Mouse (Mus musculus) stomach, postnatal 0 days (tissue): ENCODE data around the gene Ndufs7. TPM values are rescaled to one million over a fixed set of nuclear protein-coding genes. Genes with fewer than 3 reads are reported as not detected.

Experiments used
- ATAC-seq: fragments of 200-750 bp; cut with Nextera tagmentation; 2 replicates; pipeline ENCODE4 v1.8.0; 2017; ENCODE audit not compliant: low FRiP score, low TSS enrichment
- DNase-seq: peaks from one replicate; pipeline ENCODE4 v3.0.0-alpha.2; 2016; ENCODE audit warnings: low spot score
- H3K27ac ChIP-seq: fragments of 300-500 bp; sonication (generic); replicated peaks from 2 replicates; pipeline ENCODE4 v1.5.1; 2014; ENCODE audit warnings: mild to moderate bottlenecking, control low read depth
- H3K27me3 ChIP-seq: fragments of 300-500 bp; sonication (generic); 2 replicates; pipeline ENCODE4 v1.6.1; 2014; ENCODE audit warnings: low read length; ENCODE audit not compliant: control insufficient read depth, insufficient read depth
- H3K36me3 ChIP-seq: fragments of 300-500 bp; sonication (generic); 2 replicates; pipeline ENCODE4 v1.6.1; 2014; ENCODE audit warnings: low read length, mixed read lengths; ENCODE audit not compliant: control insufficient read depth, insufficient read depth
- H3K4me1 ChIP-seq: fragments of 300-500 bp; sonication (generic); replicated peaks from 2 replicates; pipeline ENCODE4 v1.6.1; 2014; ENCODE audit warnings: antibody characterized with exemption; ENCODE audit not compliant: control insufficient read depth, insufficient read depth
- H3K4me2 ChIP-seq: fragments of 300-500 bp; sonication (generic); replicated peaks from 2 replicates; pipeline ENCODE4 v1.6.1; 2014; ENCODE audit warnings: low read depth, mild to moderate bottlenecking, control low read depth, moderate library complexity
- H3K4me3 ChIP-seq: fragments of 300-500 bp; sonication (generic); 2 replicates; pipeline ENCODE4 v1.5.1; 2014; ENCODE audit warnings: low read depth, low read length, control low read depth
- H3K9ac ChIP-seq: fragments of 300-500 bp; sonication (generic); 2 replicates; pipeline ENCODE4 v1.6.1; 2014; ENCODE audit warnings: mild to moderate bottlenecking, low read length, control low read depth, mixed read lengths
- H3K9me3 ChIP-seq: fragments of 300-500 bp; sonication (generic); 2 replicates; pipeline ENCODE4 v1.6.1; 2016; ENCODE audit warnings: low read length; ENCODE audit not compliant: control insufficient read depth
- CTCF ChIP-seq: IDR thresholded peaks from 2 replicates; pipeline ENCODE4 v1.5.1; 2016; ENCODE audit warnings: antibody characterized with exemption, low read depth, mild to moderate bottlenecking, moderate library complexity
- EP300 ChIP-seq: optimal IDR thresholded peaks from 2 replicates; pipeline ENCODE3; 2016; ENCODE audit warnings: antibody characterized with exemption
- WGBS: fragments of 180-500 bp; shearing (Covaris S2); extraction: QIAGEN DNeasy Blood & Tissue Kit; methylation state at CpG from one replicate; pipeline ENCODE4 v1.1.7; 2014; 5-methylcytosine and 5-hydroxymethylcytosine counted together
- polyA plus RNA-seq: library from polyadenylated mRNA; unstranded; fragments of >200 nt; fragmentation: Nextera tagmentation; extraction: Ambion mirVana; gene quantifications from 2 replicates; pipeline ENCODE4 v1.2.1, GENCODE M21; 2015

The Ndufs7 gene
- polyA plus RNA-seq, 1 experiment from 2014 or later, result 403 TPM

DNA sequence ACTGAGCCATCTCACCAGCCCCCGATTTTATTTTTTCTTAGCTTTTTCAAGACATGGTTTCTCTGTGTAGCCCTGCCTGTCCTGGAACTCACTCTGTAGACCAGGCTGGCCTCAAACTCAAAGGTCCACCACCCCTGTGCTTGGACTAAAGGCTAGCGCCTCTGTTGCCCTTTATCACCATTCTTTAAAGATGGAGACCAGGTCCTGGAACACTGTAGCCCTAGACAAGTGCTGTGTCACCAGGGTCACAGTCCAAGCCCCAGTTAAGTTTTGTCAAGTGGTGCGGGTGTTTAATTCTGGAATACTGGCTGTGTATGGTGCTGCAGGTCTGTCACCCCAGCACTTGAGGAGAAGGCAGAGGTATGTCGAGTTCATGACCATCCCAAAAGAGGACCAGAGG lies 11.9 kb upstream of the Ndufs7 start:
- Histone ChIP-seq H3K9me3 (no peaks in the 10 kb centered on the region), H3K27me3 (no peaks in the 10 kb centered on the region), H3K4me3 (no peak overlapping the region), H3K9ac (no peak overlapping the region), H3K36me3 (peaks cover 56% of the 10 kb centered on the region), H3K27ac (no peak overlapping the region), H3K4me2 (no peak overlapping the region), H3K4me1 (no peaks in the 10 kb centered on the region)
- ATAC-seq (no peak), DNase-seq (no peak)
- WGBS, result 94% methylated on average over 4 of the region's 4 CpGs
- TF ChIP-seq CTCF (no peak), EP300 (no peak)

DNA sequence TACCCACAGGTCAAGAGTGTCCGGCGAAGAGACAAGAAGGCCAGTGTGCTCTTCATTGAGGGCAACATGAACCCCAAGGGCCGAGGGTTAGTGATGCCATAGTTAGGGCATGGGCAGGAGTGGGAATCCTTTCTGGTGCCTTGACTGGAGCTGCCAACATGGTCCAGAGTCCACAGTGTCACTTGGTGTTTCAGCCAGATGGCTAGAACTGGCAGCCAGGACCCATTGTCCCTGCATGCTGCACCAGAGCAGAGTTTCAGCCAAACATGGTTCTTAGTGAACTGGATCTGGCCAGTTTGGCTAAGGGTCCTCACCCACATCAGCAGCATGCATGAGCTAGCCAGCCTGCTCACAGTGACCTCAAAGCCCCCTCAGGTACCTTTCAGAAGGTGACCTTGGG lies 10.6 kb upstream of the Ndufs7 start:
- no peak for DNase-seq
- Histone ChIP-seq H3K4me2 (no peak overlapping the region), H3K4me1 (no peaks in the 10 kb centered on the region), H3K27ac (no peak overlapping the region), H3K27me3 (no peaks in the 10 kb centered on the region), H3K4me3 (no peak overlapping the region), H3K9me3 (no peaks in the 10 kb centered on the region), H3K36me3 (peaks cover 57% of the 10 kb centered on the region), H3K9ac (no peak overlapping the region)
- no peak for ATAC-seq
- TF ChIP-seq CTCF (no peak), EP300 (no peak)
- WGBS, result 85% methylated on average over 3 of the region's 3 CpGs

DNA sequence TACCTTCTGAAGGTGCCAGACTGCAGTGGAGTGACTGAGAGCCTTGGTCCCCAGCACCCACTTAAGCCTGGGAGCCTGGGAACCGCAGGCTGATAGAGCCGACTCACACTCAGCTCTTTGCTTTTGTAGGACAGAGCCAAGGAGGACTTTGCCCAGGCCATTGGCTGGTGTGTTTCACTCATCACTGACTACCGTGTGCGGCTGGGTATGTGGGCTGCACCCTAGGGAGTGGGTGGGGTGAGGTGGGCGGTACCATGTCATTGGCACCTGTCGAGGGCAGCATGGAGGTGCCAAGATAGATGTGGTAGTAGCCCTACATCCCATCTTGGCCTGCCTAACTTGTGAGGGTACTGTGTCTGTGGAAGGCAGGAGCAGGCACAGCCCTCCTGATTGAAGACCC lies 9.1 kb upstream of the Ndufs7 start:
- Histone ChIP-seq H3K27ac (no peak overlapping the region), H3K27me3 (no peaks in the 10 kb centered on the region), H3K4me1 (no peaks in the 10 kb centered on the region), H3K4me3 (no peak overlapping the region), H3K4me2 (no peak overlapping the region), H3K9me3 (no peaks in the 10 kb centered on the region), H3K36me3 (peaks cover 59% of the 10 kb centered on the region), H3K9ac (no peak overlapping the region)
- DNase-seq (no peak), ATAC-seq (no peak)
- 87% methylated on average over 6 of the region's 6 CpGs for WGBS
- TF ChIP-seq CTCF (no peak), EP300 (no peak)

DNA sequence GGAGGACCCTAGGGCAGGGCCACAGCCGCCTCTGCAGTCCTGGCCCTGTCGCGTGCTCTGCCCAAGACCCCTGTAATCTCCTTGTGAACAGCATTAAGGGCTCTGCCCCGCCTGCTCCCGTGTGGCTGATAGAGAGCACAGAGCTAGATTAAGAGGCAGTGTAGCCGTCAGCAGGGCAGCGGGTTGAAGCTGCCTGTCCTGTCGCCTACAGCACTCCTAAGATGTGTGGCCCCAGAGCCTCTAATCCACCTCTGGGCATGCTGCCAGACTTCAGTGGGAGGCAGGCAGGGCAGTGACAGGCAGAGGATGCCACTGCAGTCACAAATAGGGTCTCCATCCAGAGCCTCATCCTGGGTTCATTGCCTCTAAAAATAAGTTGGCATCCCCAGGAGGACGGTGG lies 6.8 kb upstream of the Ndufs7 start:
- H3K27ac ChIP-seq, result no peak overlapping the region
- TF ChIP-seq EP300, result no peak
- TF ChIP-seq CTCF, result no peak
- H3K9ac ChIP-seq, result no peak overlapping the region
- DNase-seq (no peak), ATAC-seq (no peak)
- H3K27me3 ChIP-seq, result no peaks in the 10 kb centered on the region
- 59% methylated on average over 9 of the region's 9 CpGs for WGBS
- H3K4me1 ChIP-seq, result no peaks in the 10 kb centered on the region
- no peaks in the 10 kb centered on the region for H3K9me3 ChIP-seq
- no peak overlapping the region for H3K4me2 ChIP-seq
- H3K4me3 ChIP-seq, result no peak overlapping the region
- H3K36me3 ChIP-seq, result peaks cover 49% of the 10 kb centered on the region

DNA sequence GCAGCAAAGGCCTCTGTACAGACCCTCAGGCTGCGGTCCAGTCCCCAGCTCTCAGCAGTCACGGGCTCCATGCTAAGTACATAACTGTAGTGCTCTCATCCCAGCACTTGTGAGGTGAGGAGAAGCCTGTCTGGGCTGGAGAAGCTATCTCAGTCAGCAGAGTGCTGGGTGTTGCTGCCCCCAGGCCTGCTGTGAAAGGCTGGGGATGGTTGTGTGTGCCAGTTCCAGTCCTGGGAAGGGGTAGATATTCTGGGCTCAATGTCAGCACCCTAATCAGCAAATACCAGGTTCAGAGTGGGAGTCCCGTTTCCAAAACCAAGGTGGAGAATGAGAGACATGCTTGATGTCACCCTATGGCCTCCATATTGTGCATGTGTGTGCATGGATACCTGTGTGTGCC lies 6.3 kb upstream of the Ndufs7 start:
- no peaks in the 10 kb centered on the region for H3K9me3 ChIP-seq
- H3K4me3 ChIP-seq, result no peak overlapping the region
- ATAC-seq, result no peak
- H3K4me1 ChIP-seq, result no peaks in the 10 kb centered on the region
- no peak overlapping the region for H3K9ac ChIP-seq
- H3K27me3 ChIP-seq, result no peaks in the 10 kb centered on the region
- no peak overlapping the region for H3K27ac ChIP-seq
- TF ChIP-seq CTCF (no peak), EP300 (no peak)
- no peak overlapping the region for H3K4me2 ChIP-seq
- no peak for DNase-seq
- WGBS, result 92% methylated on average over 3 of the region's 3 CpGs
- H3K36me3 ChIP-seq, result peaks cover 47% of the 10 kb centered on the region

DNA sequence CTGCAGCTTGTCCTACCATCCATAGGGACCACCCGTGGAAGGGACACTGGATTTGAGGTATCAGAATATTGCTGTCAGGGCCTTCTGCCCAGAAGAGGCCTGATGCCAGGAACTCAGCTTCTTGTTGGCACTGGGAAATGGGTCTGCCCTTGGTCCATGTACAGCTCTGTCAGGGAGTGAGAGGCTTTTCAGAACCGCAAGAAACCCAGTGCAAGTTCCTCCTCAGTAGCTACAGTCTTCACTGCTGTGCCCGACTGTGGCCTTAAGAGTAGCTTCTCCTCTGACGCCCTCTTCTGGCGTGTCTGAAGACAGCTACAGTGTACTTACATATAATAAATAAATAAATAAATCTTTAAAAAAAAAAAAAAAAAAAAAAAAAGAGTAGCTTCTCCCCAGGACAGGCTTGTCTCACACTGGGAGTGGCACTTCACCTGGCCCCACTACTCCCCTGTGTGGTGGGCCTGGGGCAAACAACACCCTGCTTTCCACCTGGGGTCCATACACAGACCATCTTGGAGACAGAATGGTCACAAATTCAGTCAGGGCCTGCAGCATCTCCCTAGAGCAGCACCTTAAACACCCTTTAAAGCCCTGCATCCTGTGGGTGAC lies 4.0 kb upstream of the Ndufs7 start:
- Histone ChIP-seq H3K4me1 (no peaks in the 10 kb centered on the region; the same call in 1 of the 2 replicates), H3K9me3 (no peaks in the 10 kb centered on the region), H3K27ac (no peak overlapping the region), H3K4me2 (no peak overlapping the region), H3K4me3 (no peak overlapping the region), H3K27me3 (no peaks in the 10 kb centered on the region), H3K9ac (no peak overlapping the region), H3K36me3 (peaks cover 33% of the 10 kb centered on the region)
- TF ChIP-seq CTCF (peak; percentile 67), EP300 (no peak)
- ATAC-seq (no peak), DNase-seq (peak; percentile 69)
- 33% methylated on average over 5 of the region's 5 CpGs for WGBS
